Mouse (Mus musculus) left cerebral cortex, adult 9 months (tissue): ENCODE measurements at regions not wholly inside any gene's neighbourhood (a gene's known extent, or its start where the extent isn't known, plus 50 kb on each side); places are given as distances from the start of the nearest gene placed in this dataset.
"Not testable (repeated sequence)": the region's sequence is repeated elsewhere in the genome, so short reads cannot be mapped to it uniquely, and the experiment has no call there.

ENCODE experiments used
- DNase-seq, 2 experiments: peaks; one replicate each; pipeline ENCODE4 v3.0.0; 2022; ENCODE audit warnings: low spot score in 2 of 2

- DNase-seq = no peak
Measured at GRCm38 (mm10) chr9:11206267-11206666, 301.7 kb upstream of the Cntn5 start.

GRCm38 (mm10) chr9:11192183-11192582, 287.6 kb upstream of the Cntn5 start:
- no peak for DNase-seq

GRCm38 (mm10) chr9:11145799-11146198, 241.2 kb upstream of the Cntn5 start:
- DNase-seq = no peak

- no peak for DNase-seq
Measured at GRCm38 (mm10) chr9:11126833-11127232, 222.3 kb upstream of the Cntn5 start.

GRCm38 (mm10) chr9:11119153-11119552, 214.6 kb upstream of the Cntn5 start:
- DNase-seq = no peak

GRCm38 (mm10) chr9:11107828-11108227, 203.3 kb upstream of the Cntn5 start:
- DNase-seq = not testable (repeated sequence)

GRCm38 (mm10) chr9:11107212-11107611, 202.6 kb upstream of the Cntn5 start:
- DNase-seq = not testable (repeated sequence)

GRCm38 (mm10) chr9:11106268-11106667, 201.7 kb upstream of the Cntn5 start:
- DNase-seq = no peak

- no peak for DNase-seq
Measured at GRCm38 (mm10) chr9:11103448-11103847, 198.9 kb upstream of the Cntn5 start.

- DNase-seq = no peak
Measured at GRCm38 (mm10) chr9:11092874-11093273, 188.3 kb upstream of the Cntn5 start.

GRCm38 (mm10) chr9:11067125-11067524, 162.6 kb upstream of the Cntn5 start:
- DNase-seq = not testable (repeated sequence)

- no peak for DNase-seq
Measured at GRCm38 (mm10) chr9:11062856-11063255, 158.3 kb upstream of the Cntn5 start.
